Mouse (Mus musculus) layer of hippocampus, postnatal 14 days (tissue): Measurements from ENCODE around the gene Ano8. TPM values are rescaled to one million over a fixed set of nuclear protein-coding genes. Genes with fewer than 3 reads are reported as not detected.
"Not testable (repeated sequence)": the region's sequence is repeated elsewhere in the genome, so short reads cannot be mapped to it uniquely, and the experiment has no call there.

Experiments
- DNase-seq, 2 experiments: peaks; one replicate each; pipeline ENCODE4 v3.0.0; 2021 to 2022; ENCODE audit warnings: low spot score in 2 of 2, mixed read lengths in 1 of 2
- total RNA-seq, 2 experiments: library from RNA; stranded (reverse); gene quantifications; 2 replicates each; pipeline ENCODE4 v1.2.3; 2021

Gene Ano8
- total RNA-seq, 2 experiments from 2014 or later = 60.1 to 62.4 TPM

GRCm38 (mm10) chr8:71452669-71453068, 33.1 kb downstream of the Ano8 start:
- no peak for DNase-seq

- no peak for DNase-seq
Measured at GRCm38 (mm10) chr8:71451777-71452176, 34.0 kb downstream of the Ano8 start.

GRCm38 (mm10) chr8:71451337-71451736, 34.4 kb downstream of the Ano8 start:
- no peak for DNase-seq

- DNase-seq = no peak
Measured at GRCm38 (mm10) chr8:71445096-71445495, 40.7 kb downstream of the Ano8 start.

GRCm38 (mm10) chr8:71441404-71441803, 44.4 kb downstream of the Ano8 start:
- no peak for DNase-seq

- no peak for DNase-seq
Measured at GRCm38 (mm10) chr8:71437041-71437440, 48.7 kb downstream of the Ano8 start.

- not testable (repeated sequence) for DNase-seq
Measured at GRCm38 (mm10) chr8:71432935-71433334, 52.8 kb downstream of the Ano8 start.

Other genes with a start within 250 kb of the Ano8 start
- gene Myo9b, start 213.2 kb downstream of the Ano8 start, total RNA-seq = 10 to 100 TPM; 31.2 to 36.4 TPM
- 10 to 100 TPM; 13.9 to 14.6 TPM for gene Haus8, start 213.0 kb downstream of the Ano8 start, total RNA-seq
- gene Use1, start 119.1 kb downstream of the Ano8 start, total RNA-seq = 10 to 100 TPM; 84.9 to 96.2 TPM
- gene Ocel1, start 114.7 kb downstream of the Ano8 start, total RNA-seq = 10 to 100 TPM; 16.0 to 18.1 TPM
- gene Nr2f6, start 104.0 kb downstream of the Ano8 start, total RNA-seq = 10 to 100 TPM; 33.9 to 36.7 TPM
- gene Ushbp1, start 90.2 kb downstream of the Ano8 start, total RNA-seq = 1 to 10 TPM; 5.1 to 5.2 TPM
- 10 to 100 TPM; 89.1 to 96.7 TPM for gene Babam1, start 89.1 kb downstream of the Ano8 start, total RNA-seq
- gene Ankle1, start 80.0 kb downstream of the Ano8 start, total RNA-seq = 1 to 10 TPM in 1 of 2 experiments, under 1 TPM in 1; 0.60 to 1.7 TPM
- gene Abhd8, start 22.3 kb downstream of the Ano8 start, total RNA-seq = 100 to 1,000 TPM; 179 to 181 TPM
- 10 to 100 TPM; 52.6 to 62.7 TPM for gene Mrpl34, start 21.0 kb downstream of the Ano8 start, total RNA-seq
- 100 to 1,000 TPM; 104 to 110 TPM for gene Dda1, start 16.8 kb downstream of the Ano8 start, total RNA-seq
- gene Gtpbp3, start 2.1 kb upstream of the Ano8 start, total RNA-seq = 10 to 100 TPM; 30.6 to 33.3 TPM
- gene Plvap, start 25.8 kb upstream of the Ano8 start, total RNA-seq = 1 to 10 TPM; 7.2 to 7.6 TPM
- gene Ccdc194, start 39.7 kb upstream of the Ano8 start, total RNA-seq = not detected
- 1 to 10 TPM; 3.4 to 5.5 TPM for gene Bst2, start 51.5 kb upstream of the Ano8 start, total RNA-seq
- gene Mvb12a, start 57.0 kb upstream of the Ano8 start, total RNA-seq = 10 to 100 TPM; 33.8 to 36.2 TPM
- under 1 TPM in 1 of 2 experiments, not detected in 1; 0.35 TPM for gene Tmem221, start 72.9 kb upstream of the Ano8 start, total RNA-seq
- gene Nxnl1, start 80.6 kb upstream of the Ano8 start, total RNA-seq = under 1 TPM; 0.12 to 0.21 TPM
- gene Slc27a1, start 82.9 kb upstream of the Ano8 start, total RNA-seq = 100 to 1,000 TPM in 1 of 2 experiments, 10 to 100 TPM in 1; 90.9 to 101 TPM
- gene Pgls, start 106.2 kb upstream of the Ano8 start, total RNA-seq = 10 to 100 TPM; 59.0 to 61.6 TPM
- gene Fam129c, start 111.7 kb upstream of the Ano8 start, total RNA-seq = 1 to 10 TPM; 2.6 to 2.7 TPM
- gene Colgalt1, start 125.0 kb upstream of the Ano8 start, total RNA-seq = 10 to 100 TPM; 58.4 to 62.9 TPM
- gene Unc13a, start 185.8 kb upstream of the Ano8 start, total RNA-seq = 100 to 1,000 TPM; 268 to 281 TPM
- gene Jak3, start 190.3 kb upstream of the Ano8 start, total RNA-seq = 1 to 10 TPM; 7.1 to 7.7 TPM
- 1 to 10 TPM; 2.6 to 3.0 TPM for gene Insl3, start 203.3 kb upstream of the Ano8 start, total RNA-seq
- under 1 TPM; 0.23 to 0.48 TPM for gene B3gnt3, start 215.8 kb upstream of the Ano8 start, total RNA-seq
- gene Fcho1, start 239.8 kb upstream of the Ano8 start, total RNA-seq = 10 to 100 TPM; 83.1 to 86.4 TPM